Mouse (Mus musculus) heart, adult 18-20 months (tissue): ENCODE measurements around the gene Angpt4. TPM values are rescaled to one million over a fixed set of nuclear protein-coding genes. Genes with fewer than 3 reads are reported as not detected.

Experiments used
- DNase-seq, 2 experiments: peaks; one replicate each; pipeline ENCODE4 v3.0.0; 2021 to 2022; ENCODE audit warnings: mixed read lengths in 1 of 2
- total RNA-seq, 2 experiments: library from RNA; stranded (reverse); gene quantifications; 2 replicates each; pipeline ENCODE4 v1.2.3; 2021

Angpt4 gene
- total RNA-seq, 2 experiments from 2014 or later, result 0.28 to 0.35 TPM

DNA sequence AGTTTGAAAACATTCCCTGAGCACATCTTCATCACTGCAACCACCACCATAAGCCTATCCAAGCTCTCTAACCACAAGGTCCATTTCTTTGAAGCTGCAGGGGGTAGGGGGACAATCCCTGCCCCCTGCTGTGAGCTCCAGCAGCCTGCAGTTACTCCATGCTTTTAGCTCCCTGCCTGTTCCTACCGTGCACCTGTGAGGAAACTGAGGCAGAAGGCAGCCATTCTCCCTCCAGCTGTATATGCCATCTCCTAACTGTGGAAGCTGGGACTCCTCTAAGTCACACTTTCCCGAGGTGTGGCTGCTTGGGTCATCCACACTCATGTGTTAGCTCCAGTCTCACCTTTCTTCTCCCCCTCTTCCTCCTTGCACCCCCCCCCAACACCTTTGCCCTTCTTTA lies 4.1 kb downstream of the Angpt4 start:
- no peak for DNase-seq

DNA sequence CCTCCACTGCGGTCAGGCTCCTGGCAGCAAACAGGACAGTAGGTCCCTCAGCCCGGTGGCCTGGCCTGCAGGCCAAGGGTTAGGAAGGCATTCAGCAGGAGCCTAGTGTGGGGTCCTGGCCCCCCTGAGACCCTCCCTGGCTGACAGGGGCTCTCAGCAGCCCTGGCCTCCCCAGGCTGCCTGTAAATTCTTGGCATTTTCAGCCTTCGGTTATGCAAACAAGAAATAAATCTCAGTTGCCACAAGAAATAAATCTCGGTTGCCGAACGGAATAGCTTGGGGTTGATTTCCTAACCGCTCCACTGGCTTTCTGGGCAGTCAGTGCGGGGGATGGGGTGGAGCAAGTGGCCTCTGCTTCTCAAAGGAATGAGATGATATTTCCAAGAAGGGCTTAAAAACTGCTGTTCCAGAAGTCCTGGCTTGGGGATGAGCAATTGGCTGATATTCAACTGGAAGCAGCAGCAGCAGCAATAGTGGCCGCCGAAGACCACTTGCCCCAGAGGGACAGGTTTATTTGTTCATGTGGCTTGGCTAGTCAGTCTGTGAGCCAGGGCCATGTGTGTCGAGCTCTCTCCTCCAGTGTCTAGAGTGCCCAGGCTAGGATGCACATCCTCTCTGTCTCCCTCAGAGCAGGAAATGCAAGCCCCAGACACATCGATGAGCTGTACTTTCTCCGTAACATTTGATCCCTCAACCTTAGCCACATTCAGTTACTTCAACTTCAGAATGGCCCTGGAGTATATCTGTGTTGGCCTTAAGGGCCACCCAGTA lies 5.2 kb downstream of the Angpt4 start:
- peak; percentile 38 to 58 for DNase-seq

DNA sequence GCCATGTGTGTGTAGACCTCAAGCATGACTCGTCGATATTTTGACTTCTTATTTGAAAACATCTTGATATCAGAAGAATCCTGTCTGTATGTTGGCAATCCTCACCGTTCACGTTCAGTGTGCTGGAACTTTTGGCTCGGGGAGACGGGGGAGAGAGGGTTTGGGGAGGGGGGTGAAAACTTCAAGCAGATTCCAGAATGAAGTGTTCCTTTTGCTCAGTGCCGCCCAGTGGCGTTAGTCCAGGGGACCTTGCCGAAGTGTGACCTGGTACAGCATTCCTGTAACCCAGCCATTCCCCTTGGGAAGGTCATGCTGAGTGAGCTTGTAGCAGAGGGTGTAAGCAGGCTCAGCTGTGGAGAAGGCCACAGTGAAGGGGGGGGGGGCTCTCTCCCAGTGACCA lies 8.1 kb downstream of the Angpt4 start:
- peak; percentile 40 to 60 for DNase-seq

DNA sequence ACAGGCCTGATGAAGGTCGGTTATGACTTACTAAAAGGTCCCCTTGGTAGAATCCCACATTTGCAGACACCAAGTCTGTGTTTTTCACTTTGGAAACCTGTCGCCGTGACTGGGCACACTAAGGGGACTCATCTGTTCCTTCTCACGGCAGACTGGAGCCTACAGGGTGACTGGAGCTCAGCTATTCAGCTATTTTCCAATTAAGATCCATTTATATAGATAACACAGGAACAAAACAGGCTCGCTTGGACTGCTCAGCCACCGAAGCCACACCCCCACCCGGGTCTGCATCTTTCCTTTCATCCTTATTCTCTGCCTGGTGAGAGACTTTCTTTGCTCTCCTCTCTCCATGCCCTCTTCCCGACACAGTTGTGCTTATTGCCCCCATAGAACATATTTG lies 10.1 kb downstream of the Angpt4 start:
- no peak for DNase-seq

DNA sequence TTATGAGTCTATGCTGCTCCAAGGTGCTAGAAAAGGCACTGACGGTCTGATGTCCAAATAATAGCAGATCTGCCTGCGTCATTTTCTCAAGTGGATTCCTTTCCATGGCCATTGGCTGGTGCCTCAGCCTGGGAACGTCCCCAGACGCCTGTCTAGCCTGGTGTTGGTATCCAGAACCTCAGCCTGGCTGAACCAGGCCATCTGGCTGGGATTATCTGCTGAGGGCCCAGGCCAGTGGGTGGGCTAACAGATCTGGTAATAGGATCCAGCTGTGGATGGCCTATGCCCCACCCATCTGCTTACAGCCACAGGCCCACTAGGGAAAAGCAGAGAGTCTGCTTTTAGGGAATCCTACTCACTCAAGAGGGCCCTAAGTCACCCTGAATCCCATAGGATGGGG lies 10.6 kb downstream of the Angpt4 start:
- DNase-seq, result peak; percentile 65 to 82

DNA sequence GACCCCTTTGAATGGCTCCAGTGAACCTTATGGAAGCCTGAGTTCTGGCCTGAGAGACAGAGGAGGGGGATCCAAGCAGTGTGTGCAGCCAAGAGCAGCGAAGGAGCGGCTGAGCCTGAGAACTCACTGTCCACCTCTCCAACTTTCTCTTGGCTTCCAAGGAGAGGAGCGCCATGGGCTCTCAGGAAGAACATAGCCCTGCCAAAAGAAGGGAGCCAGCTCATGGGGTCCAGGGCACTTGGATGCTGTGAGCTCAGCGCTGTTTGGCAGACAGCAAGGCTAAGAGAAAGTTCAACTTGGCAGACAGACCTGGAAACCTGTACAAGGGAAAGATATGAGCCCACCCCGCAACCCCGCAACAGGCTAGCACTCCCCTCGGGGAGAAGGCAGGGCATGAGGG lies 13.3 kb downstream of the Angpt4 start:
- no peak for DNase-seq

DNA sequence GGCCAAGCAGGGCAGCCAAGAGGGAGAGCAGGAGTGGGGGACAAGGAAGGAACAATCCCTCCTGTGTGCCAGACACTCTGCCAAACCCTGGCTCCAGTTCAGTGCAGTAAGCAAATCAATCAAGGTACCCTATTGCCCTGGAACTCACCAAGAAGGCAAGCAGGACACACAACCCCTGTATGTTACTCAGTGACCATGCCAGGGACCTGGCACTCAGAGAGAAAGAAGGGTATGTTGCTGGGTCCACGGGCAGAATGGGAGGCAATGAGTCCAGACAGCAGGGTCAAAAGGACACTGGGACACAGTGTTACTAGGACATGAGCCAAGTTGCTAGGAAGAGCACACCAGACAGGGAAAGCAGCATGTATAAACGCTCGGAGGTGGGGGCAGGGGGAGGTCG lies 14.7 kb downstream of the Angpt4 start:
- no peak for DNase-seq

DNA sequence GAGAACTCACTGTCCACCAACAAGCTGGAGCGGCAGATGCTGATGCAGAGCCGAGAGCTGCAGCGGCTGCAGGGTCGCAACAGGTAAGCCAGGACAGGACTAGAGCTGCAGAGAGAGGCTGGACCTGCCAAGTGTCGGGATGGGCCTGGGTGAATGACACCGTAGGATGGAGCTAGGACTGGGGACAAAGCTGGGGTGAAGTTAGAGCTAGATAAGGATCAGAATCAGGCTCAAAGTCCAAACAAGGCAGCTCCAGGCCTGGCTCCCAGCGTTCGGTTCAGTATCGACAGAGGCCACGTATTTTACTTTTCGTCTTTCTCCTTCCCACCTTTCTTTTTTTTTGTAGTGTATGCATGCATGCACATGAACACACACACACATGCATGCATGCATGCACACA lies 16.1 kb downstream of the Angpt4 start:
- no peak for DNase-seq

DNA sequence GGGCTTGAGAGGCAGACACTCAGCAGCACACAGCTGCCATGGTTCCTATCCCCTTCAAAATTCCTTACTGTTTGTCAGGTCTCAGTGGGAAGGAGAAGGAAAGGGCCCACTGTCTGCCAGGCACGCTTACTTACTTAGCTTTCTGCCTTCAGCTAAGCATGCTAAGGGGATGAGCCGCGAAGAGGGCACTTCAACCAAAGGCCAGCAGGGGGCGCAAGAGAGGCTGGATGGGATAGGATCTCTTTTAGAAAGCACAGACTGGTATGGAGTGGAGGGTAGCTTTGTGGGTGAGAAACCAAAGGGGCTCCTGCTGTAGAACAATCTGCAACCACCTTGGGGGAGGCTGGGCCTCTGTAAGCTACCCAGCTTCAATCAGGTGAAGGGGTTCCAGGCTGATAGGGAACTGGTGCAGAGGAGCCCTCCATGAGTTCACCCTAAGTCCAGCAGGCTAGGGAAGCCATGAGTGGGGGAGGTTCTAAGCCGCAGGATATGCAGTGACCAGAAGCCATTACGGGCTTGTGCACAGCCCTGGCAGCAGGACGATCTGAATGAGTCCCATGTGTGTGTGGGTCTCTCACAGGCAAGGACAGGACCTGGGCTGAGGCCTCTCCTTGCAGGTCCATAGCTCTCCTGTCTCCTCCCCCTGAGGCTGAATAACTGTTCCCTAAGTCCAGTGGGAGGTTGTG lies 19.5 kb downstream of the Angpt4 start:
- peak; percentile 76 to 93 for DNase-seq

DNA sequence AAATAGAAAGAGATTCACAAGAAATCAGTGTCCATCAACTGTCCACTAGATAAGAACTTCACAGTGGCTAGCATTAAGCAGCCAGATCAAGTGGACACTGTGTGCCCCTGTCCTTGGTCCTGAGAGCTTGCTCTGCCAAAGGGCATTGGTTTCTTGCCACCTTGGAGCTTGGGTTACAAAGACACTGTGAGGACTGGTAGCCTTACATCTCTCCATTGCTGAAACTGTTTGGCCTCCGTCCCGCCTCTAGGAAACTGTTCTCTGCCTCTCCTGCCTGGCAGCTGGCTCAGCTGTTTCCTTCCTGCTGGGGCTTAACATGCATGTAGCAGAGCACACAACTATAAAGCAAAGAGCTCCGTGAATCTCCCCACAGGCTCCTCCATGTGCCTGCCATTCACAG lies 26.9 kb downstream of the Angpt4 start:
- peak; percentile 50 to 65 for DNase-seq

DNA sequence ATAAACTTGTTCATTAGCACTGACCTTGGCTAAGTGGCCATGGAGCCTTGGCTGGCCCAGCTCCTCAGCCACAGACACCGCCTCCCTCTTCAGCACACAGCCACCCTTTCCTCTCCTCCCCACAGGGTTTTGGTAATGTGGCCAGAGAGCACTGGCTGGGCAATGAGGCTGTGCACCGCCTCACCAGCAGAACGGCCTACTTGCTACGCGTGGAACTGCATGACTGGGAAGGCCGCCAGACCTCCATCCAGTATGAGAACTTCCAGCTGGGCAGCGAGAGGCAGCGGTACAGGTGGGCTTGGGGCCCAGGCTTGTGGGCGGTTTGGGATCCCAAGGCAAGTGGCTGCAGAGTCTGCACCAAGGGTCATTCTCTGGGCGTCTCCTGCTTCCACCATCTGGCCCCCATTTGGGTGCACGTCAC lies 27.8 kb downstream of the Angpt4 start:
- DNase-seq, result peak; percentile 80 to 87

DNA sequence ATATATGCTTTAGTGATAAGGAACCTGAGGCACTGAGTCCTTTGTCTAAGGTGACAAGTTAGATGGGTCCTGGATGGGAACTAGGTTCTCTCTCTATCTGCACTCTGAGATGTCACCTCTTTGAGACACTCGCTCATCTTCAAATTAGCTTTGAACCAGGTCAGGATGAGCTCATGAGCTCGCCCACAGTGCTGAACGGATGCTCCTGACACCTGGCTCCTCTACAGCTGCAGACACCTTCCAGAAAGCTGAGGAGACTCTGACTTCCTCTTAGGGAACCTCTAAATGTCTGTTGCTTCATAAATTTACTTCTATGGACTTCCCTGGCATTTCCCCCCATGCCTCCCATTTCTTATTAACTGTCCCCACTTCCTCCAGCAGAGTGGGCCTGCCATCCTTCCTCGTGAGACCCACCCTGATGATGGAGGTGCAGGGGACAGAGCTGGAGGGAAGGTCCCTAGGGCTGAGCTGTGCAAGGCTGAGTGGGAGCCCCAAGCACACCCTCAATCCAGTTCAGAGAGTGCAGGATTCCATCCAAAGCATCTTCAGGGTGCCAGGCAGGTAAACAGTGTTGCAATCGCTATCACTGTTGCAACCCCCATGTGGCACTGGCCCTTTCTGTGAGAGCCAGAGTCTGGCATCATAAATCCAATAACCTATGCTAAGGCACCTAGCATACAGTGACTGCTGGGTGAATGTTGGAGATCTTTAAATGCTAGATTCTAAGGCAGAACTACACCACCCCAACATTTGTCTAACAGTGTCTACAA lies 28.8 kb downstream of the Angpt4 start:
- no peak for DNase-seq

DNA sequence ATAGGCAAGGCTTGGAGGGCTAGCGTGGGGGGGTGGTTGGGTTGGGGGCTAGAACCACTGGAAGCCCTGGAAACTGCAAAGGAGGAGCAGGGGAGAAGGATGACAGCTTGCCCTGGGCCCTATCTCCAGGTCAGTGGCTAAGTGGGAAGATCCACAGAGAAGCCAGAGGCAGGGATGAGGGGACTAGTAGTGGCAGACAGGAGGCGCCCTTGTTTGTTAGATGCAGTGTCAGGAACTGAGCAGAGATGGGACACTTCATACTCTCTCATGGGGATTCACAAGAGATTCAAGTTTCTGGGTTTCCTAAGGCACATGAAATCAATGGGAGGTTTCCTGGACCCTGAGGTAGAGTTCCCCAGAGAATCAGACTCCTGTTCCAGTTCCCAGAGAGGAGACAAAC lies 30.3 kb downstream of the Angpt4 start:
- DNase-seq, result peak; percentile 56 to 75

DNA sequence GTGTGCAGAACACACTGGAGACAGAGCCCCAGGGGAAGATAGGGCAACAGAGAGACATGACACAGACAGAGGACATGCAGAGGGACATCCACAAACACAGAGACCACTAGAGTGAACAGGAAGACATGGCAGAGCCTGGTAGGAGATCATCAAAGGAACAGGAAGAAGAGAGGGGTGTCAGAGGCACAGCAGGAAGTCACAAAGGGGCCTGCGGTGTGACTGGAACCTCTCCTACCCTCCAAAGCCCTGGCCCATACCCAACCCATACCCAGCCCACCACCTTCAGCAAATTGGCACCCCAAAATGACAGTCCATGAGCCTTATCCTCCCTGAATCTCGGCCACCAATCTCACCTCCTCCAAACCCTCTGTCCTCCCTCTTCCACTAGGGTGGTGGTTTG lies 33.1 kb downstream of the Angpt4 start:
- DNase-seq, result no peak

DNA sequence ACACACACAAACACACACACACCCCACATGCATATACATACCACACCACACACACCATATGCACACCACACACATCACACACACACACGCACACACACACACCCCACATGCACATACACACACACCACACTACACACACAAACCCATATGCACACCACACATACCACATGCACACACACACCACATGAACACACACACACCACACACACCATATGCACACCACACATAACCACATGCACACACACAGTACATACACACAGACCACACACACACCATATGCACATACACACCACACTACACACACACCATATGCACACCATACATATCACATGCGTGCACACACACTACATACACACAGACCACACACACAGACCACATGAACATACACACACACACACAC lies 36.6 kb downstream of the Angpt4 start:
- DNase-seq, result no peak

DNA sequence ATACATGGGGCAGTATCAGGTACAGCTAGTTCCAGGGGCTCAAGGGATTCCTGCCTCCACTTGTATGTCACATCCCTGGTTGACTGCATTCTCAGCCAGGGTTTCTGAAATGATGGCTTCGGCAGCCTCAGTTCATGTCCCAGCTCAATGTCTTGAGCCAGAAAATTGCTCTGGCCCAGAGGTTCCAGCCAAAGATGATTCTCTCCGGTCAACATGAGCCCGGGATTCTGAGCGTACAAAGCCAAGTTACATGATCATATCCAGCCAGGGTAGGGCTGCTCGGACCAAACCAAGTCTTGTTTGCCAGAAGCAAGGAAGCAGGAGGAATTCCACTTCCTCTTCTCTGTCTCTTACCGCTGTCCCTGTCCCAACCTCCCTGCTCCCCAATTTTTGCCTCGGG lies 37.3 kb downstream of the Angpt4 start:
- peak; percentile 26 to 58 for DNase-seq

DNA sequence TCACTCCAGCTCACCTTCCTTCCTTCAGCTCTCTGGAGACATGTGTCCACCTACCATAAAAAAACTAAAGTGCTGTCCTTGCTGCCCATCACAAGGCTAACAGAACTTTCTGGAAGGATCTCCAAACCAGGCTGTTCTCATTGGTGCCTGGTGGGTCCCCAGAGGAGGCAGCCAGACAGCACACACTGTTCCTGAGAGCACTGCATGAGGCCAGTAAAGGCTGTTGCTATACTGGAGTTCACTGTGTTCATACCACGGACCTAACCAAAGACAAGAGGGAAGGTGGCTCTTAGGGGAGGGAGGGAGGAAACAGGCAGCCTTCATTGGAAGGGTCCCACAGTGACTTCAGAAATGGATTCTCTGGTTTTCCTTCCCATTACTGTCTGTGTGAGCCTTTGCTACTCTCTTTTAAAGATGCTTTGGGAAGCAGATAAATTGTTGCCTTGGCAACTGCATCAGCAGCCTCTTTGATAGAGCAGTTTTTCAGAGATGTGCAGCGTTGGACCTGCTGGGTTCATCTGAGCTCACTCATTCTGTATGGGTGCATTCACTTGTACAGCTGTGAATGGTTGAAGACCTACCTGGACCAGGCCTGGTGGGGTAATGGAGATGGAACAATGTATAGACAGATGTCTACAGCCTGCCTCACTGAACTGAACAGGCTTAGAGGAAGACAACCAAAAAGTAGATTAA lies 38.2 kb downstream of the Angpt4 start:
- no peak for DNase-seq

DNA sequence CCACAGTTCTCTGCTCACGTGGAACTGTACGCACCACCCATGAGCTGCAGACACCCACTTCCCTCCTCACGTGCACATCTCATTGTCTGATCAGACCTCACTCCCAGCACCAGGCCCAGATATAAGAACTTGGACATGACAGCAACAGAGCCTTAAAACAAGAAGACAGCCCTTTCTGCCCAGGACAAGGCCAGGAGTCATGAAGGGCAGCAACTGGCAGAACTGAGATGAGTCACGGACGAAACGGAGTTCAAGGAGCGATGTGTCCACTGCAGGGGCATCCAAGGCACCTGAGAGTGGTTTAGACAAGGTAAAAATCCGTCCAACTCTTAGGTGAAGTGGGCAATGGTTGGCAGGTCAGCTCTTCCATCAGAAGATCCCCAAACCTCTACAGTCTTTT lies 42.7 kb downstream of the Angpt4 start:
- no peak for DNase-seq

DNA sequence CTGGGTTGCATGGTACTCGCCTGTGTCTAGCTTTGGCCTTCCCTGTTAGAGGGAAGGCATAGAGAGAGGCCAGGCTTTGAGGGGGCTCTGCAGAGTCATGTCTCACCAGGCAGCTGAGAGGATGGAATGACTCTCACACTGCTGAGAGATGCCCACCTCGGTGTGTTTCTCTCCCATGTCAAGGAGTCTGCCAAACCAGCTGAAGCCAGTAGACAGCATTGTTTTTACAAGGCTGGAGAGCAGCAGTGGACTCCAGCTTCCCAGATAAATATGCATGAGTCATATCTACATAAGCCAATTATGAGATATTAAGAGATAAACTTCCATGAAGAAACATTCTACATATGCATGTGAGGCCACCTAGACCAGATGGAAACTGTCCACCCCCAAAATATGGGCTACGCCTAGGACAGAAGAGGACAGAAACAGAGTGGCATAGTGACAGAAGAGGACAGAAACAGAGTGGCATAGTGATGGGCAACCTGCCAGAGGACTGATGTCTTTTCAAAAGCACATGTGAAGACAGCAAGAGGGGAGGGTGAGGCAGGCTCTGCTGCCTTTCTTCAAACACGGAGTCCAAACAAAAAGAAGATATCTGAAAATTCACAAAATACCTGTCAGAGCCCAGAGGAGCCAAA lies 45.6 kb downstream of the Angpt4 start:
- DNase-seq, result peak in 1 of 2 experiments; percentile 43

DNA sequence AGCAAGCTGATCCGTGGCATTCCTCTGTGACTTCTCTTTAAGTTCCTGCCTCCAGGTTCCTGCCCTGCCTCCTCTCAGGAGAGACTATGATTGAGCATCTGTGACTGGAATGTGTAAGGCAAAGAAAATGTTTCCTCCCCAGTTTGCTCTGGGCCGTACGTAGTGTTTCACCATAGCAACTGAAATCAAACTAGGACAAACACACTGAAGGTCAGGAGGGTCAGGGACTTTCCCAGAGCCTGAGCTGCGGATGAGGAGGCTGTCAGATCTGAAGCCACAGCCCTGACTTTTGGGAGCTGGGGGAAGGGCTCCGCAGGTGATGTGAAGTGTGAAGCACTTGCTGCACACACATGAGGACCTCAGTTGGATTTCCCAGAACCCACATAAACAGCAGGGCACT lies 48.3 kb downstream of the Angpt4 start:
- DNase-seq, result peak; percentile 49 to 78

DNA sequence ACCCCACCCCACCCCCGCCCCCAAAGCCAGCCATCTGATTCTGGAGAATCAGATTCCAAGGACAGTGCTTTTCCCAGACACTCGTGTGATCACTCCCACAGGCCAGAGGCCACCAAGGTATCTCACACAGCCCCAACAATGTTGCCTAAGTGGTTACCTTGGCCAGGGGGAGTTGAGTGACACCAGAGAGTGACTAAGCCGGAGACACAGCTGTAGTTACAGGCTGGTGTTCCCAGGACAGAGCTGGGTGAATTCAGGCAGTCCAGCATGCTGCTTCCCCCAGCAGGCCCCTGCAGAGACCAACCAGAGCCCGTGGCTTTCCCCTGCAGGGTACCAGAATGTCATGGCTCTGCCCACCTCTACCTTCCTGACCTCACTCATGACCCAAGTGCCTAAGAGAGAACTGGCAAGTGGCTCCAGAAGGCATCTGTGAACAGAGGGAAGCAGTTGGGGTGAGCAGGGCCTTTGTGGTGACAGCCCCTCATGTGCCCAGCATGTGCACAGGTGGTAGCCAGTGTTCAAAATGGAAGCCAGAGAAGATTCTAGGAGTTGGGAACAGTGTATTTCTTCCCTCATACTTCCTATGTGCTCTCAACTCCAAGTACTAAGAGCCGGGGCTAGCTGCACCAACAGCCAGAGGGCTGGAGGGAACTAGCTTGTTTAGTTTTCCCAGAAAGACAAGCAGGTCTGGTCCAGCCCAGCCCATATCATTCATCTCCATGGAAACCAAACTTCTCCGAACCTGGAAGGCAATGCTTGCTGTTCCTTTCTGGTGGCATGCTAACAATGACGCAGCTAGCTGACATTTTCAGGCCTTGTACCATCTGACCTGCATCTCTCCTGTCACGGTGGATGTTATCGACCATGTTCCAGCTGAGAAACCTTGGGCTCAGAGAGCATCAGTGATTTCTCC lies 50.5 kb downstream of the Angpt4 start:
- no peak for DNase-seq
